Mouse (Mus musculus) induced T-regulatory cell, adult 2 months (primary cell): ENCODE results near the gene AI661453.
"Not testable (repeated sequence)": the region's sequence is repeated elsewhere in the genome, so short reads cannot be mapped to it uniquely, and the experiment has no call there.

Source experiments
- DNase-seq: peaks from one replicate; pipeline ENCODE4 v3.0.0-alpha.2; 2012; ENCODE audit warnings: low read depth

Gene AI661453

GRCm38 (mm10) chr17:47502707-47503045 lies 66.3 kb downstream of the AI661453 start:
- not testable (repeated sequence) for DNase-seq

DNA sequence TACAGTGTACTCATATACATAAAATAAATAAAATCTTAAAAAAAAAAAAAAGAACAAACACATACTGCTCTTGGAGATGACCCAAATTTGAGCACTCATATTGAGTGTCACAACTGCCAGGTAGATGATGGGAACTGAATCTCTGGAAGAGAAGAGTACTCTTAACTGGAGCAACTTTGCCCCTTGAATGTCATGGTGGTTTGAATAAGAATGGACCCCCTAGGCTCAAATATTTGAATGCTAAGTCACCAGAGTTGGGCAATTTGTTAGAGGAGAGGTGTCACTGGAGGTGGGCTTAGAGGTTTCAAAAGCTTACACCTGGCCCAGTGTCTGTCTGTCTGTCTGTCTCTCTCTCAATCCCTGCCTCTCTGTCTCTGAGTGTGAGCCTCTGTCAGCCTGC lies 67.3 kb downstream of the AI661453 start:
- DNase-seq: peak; percentile 23

DNA sequence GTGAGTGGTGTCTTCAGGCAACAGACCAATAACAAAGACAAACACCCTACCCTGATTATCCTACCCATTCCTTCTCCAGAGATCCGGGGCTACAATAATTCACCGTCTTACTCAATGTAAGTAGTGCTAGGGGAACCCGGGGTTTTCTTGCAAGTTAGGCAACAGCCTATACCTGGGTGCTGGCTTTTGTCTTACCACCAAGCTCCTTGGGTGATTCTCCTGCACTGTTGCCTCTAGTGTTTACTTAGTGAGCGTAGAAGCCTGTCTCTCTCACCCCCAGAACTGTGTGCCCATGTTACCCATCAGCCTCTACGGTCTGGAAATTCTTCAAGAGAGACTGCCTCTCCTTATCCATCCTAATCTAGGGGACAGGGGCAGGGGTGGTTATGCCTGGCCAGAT lies 67.8 kb downstream of the AI661453 start:
- DNase-seq: no peak

- peak; percentile 88 for DNase-seq
These were observed 68.5 kb downstream of the AI661453 start, which contains the start of gene Ccnd3 for GRCm38 (mm10) chr17:47504941-47505346. TSS of gene Ccnd3 (plus strand) at chr17:47505051.

DNA sequence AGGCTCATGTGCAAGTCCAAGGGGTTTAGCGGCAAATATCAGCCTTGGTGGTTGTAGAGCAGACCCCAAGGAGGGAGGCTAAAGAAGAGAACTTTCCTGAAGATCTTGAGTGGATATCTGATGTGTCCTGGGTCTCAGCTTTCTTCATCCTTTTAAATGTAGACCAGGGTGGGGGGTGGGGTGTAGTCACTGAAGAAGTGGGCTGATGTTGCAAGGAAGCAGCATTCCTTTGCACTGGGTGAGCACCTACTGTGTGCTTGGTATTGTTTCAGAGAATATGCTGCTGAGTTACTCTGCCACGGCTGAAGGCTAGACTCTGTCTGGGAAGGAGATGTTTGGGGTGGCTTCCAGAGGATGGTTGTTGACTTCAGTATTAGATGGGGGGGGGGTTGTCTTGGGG lies 69.2 kb downstream of the AI661453 start:
- no peak for DNase-seq

GRCm38 (mm10) chr17:47506042-47506441 lies 69.6 kb downstream of the AI661453 start:
- DNase-seq: no peak

- peak; percentile 45 for DNase-seq
These were observed 70.3 kb downstream of the AI661453 start for GRCm38 (mm10) chr17:47506697-47507096.

GRCm38 (mm10) chr17:47507523-47507922 lies 71.1 kb downstream of the AI661453 start:
- DNase-seq: no peak

DNA sequence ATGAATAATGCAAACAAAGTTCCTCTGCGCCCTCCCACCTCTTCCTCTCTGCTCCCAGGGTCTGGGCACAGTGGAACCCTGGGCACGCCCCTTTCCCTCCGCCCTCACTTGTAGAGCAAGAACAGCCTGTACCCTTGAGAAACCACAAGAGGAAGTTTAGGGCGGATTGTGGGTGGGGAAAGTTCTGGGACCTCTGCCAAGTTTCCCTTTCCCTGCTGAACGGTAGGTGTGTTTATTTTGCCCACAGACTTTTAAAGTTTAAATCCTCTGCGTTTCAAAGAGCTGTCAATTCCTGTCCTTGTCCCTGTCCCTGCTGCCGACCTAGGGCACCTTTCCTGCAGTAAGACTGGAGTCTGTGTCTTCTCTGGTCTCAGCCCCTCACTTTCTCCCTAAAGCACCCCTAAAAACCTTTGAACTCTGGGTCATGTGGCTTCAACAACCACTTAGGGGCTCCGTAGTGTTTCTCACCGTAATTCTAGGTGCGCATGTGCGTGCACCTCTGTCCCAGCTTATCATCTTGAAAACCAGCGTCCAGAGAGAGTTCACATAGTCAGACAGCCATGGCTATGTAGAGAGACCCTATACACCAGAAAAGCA lies 71.7 kb downstream of the AI661453 start:
- DNase-seq: peak; percentile 99

GRCm38 (mm10) chr17:47509031-47509705 lies 72.8 kb downstream of the AI661453 start:
- peak; percentile 37 for DNase-seq

DNA sequence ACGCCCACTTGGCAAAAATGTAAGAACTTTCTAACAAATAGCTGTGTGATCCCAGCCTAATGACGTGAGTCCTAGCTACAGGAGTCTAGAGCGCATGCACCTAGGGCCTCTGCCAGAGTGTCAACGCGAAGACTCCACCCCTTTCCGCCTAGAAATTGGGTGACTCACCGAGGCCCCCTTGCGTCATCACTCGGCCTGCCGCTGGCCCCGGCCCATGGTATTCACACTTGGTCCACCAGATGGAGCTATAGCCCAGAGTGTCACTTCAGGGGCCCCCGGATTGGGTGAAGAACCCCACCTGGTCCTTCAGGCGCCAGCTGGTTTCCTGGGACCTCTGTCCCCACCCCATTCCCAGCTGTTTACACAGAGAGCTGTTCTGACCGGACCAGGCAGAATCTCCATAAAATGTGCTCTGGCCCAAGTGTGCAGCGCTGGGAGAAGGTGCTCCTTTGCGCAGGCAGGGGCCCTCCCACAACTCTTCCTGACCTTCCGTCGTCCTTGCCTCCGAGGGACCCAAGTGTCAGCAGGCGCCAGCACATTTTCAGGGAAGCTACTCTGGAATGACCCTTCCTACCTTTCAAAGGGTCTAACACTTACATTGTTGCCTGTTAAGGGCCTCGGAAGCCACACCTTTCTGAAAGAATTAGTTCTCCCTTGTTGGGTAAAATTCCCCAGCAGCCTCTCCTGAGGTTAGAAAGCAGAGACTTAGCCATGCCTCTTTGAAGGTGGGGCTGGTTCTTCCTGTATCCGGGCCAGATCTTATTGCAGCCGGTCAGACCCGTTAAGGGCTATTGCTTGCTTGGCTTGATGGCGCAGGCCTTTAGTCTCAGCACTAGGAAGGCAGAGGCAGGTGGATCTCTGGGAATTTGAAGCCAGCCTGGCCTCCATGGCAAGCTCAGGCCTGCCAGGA lies 75.0 kb downstream of the AI661453 start:
- DNase-seq: peak; percentile 99

GRCm38 (mm10) chr17:47512956-47513775 lies 76.8 kb downstream of the AI661453 start:
- peak; percentile 53 for DNase-seq

GRCm38 (mm10) chr17:47515180-47515844 lies 78.9 kb downstream of the AI661453 start:
- peak; percentile 87 for DNase-seq

GRCm38 (mm10) chr17:47516232-47516631 lies 79.8 kb downstream of the AI661453 start:
- peak; percentile 62 for DNase-seq

DNA sequence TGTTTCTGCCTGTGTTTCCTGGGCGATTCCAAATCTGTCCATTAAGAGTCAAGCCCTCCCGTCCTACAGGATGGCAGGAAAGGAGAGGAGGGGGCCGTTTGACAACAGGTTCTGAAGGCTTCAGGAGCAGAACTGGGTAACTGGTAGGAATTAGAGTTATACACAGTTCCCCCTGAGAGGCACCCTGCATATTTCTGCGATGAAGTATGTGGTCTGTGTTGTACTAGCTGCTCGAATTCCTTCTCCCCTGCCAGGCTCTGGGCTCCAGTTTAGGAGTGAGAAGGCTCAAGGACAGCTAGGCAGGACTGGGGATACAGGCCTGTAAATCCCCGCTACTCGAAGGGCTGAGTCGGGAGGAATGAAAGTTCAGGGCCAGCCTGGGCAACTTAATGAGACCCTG lies 81.8 kb downstream of the AI661453 start:
- DNase-seq: peak; percentile 13
